Mouse (Mus musculus): ENCODE data around the gene Dnajc11.

The Dnajc11 gene

GRCm38 (mm10) chr4:151985886-151986285 is 52.4 kb downstream of the Dnajc11 start:
- in situ Hi-C loops (cut with MboI): no loop called here

GRCm38 (mm10) chr4:151986650-151987049 is 53.2 kb downstream of the Dnajc11 start:
- in situ Hi-C loops (cut with MboI): no loop called here

- in situ Hi-C loops (cut with MboI): no loop called here
Measured at GRCm38 (mm10) chr4:151988014-151988341, 54.5 kb downstream of the Dnajc11 start.

- in situ Hi-C loops (cut with MboI): no loop called here
Measured at GRCm38 (mm10) chr4:151988342-151989109, 55.0 kb downstream of the Dnajc11 start, which contains the start of gene Thap3. Gene Thap3 (minus strand): TSS chr4:151988997.

GRCm38 (mm10) chr4:151989110-151989488 is 55.6 kb downstream of the Dnajc11 start:
- in situ Hi-C loops (cut with MboI): no loop called here

GRCm38 (mm10) chr4:151992091-151992490 is 58.6 kb downstream of the Dnajc11 start:
- in situ Hi-C loops (cut with MboI): no loop called here

GRCm38 (mm10) chr4:151993035-151993434 is 59.5 kb downstream of the Dnajc11 start:
- in situ Hi-C loops (cut with MboI): no loop called here

GRCm38 (mm10) chr4:151994228-151995171 is 61.0 kb downstream of the Dnajc11 start:
- in situ Hi-C loops (cut with MboI): no loop called here

- in situ Hi-C loops (cut with MboI): no loop called here
Measured at GRCm38 (mm10) chr4:151995371-151996172, 62.1 kb downstream of the Dnajc11 start.

GRCm38 (mm10) chr4:151996173-151996950 is 62.9 kb downstream of the Dnajc11 start, which contains the start of gene Phf13:
Gene Phf13 (minus strand): TSS chr4:151996258.
- in situ Hi-C loops (cut with MboI): no loop called here

- in situ Hi-C loops (cut with MboI): no loop called here
Measured at GRCm38 (mm10) chr4:151996951-151997222, 63.4 kb downstream of the Dnajc11 start.

- in situ Hi-C loops (cut with MboI): no loop called here
Measured at GRCm38 (mm10) chr4:151997701-151998100, 64.2 kb downstream of the Dnajc11 start.

- in situ Hi-C loops (cut with MboI): no loop called here
Measured at GRCm38 (mm10) chr4:151999481-151999880, 66.0 kb downstream of the Dnajc11 start.

- in situ Hi-C loops (cut with MboI): no loop called here
Measured at GRCm38 (mm10) chr4:152000906-152001305, 67.4 kb downstream of the Dnajc11 start.

- in situ Hi-C loops (cut with MboI): no loop called here
Measured at GRCm38 (mm10) chr4:152001335-152001734, 67.8 kb downstream of the Dnajc11 start.

GRCm38 (mm10) chr4:152002063-152002462 is 68.6 kb downstream of the Dnajc11 start:
- in situ Hi-C loops (cut with MboI): no loop called here

- in situ Hi-C loops (cut with MboI): no loop called here
Measured at GRCm38 (mm10) chr4:152006137-152006536, 72.6 kb downstream of the Dnajc11 start.

- in situ Hi-C loops (cut with MboI): no loop called here
Measured at GRCm38 (mm10) chr4:152006812-152007211, 73.3 kb downstream of the Dnajc11 start.

GRCm38 (mm10) chr4:152007481-152008147 is 74.1 kb downstream of the Dnajc11 start:
- in situ Hi-C loops (cut with MboI): no loop called here

- in situ Hi-C loops (cut with MboI): no loop called here
Measured at GRCm38 (mm10) chr4:152008148-152008500, 74.6 kb downstream of the Dnajc11 start.

GRCm38 (mm10) chr4:152008622-152009075 is 75.2 kb downstream of the Dnajc11 start, which contains the start of gene Klhl21:
Gene Klhl21 (plus strand): TSS chr4:152008803.
- in situ Hi-C loops (cut with MboI): no loop called here
